Mouse (Mus musculus) kidney, embryonic 15.5 days (tissue): Measurements from ENCODE around the gene Tmprss12. TPM values are rescaled to one million over a fixed set of nuclear protein-coding genes. Genes with fewer than 3 reads are reported as not detected.
"Not testable (repeated sequence)": the region's sequence is repeated elsewhere in the genome, so short reads cannot be mapped to it uniquely, and the experiment has no call there.

Source experiments
- ATAC-seq: fragments of 200-750 bp; cut with Nextera tagmentation; replicated peaks from 2 replicates; pipeline ENCODE4 v1.8.0; 2017; ENCODE audit warnings: moderate TSS enrichment; ENCODE audit not compliant: low FRiP score
- H3K27ac ChIP-seq: fragments of 300-500 bp; sonication (generic); 2 replicates; pipeline ENCODE4 v1.5.1; 2015; ENCODE audit warnings: mild to moderate bottlenecking, inconsistent platforms
- H3K27me3 ChIP-seq: fragments of 300-500 bp; sonication (generic); 2 replicates; pipeline ENCODE4 v1.6.1; 2015; ENCODE audit warnings: inconsistent platforms
- H3K36me3 ChIP-seq: fragments of 300-500 bp; sonication (generic); 2 replicates; pipeline ENCODE4 v1.6.1; 2015; ENCODE audit warnings: inconsistent platforms
- H3K4me1 ChIP-seq: fragments of 300-500 bp; sonication (generic); 2 replicates; pipeline ENCODE4 v1.6.1; 2015; ENCODE audit warnings: inconsistent platforms
- H3K4me2 ChIP-seq: fragments of 300-500 bp; sonication (generic); 2 replicates; pipeline ENCODE4 v1.6.1; 2015; ENCODE audit warnings: moderate library complexity, mild to moderate bottlenecking, inconsistent platforms
- H3K4me3 ChIP-seq: fragments of 300-500 bp; sonication (generic); replicated peaks from 2 replicates; pipeline ENCODE4 v1.5.1; 2015; ENCODE audit warnings: mild to moderate bottlenecking, inconsistent platforms
- H3K9ac ChIP-seq: fragments of 300-500 bp; sonication (generic); 2 replicates; pipeline ENCODE4 v1.6.1; 2015; ENCODE audit warnings: mild to moderate bottlenecking, inconsistent platforms
- H3K9me3 ChIP-seq: fragments of 300-500 bp; sonication (generic); replicated peaks from 2 replicates; pipeline ENCODE4 v1.6.1; 2016; ENCODE audit warnings: inconsistent platforms
- WGBS: fragments of 180-500 bp; shearing (Covaris S2); methylation state at CpG from one replicate; pipeline ENCODE4 v1.1.7; 2015; ENCODE audit warnings: mixed read lengths; 5-methylcytosine and 5-hydroxymethylcytosine counted together
- polyA plus RNA-seq: library from polyadenylated mRNA; unstranded; fragments of >200 nt; fragmentation: Nextera tagmentation; extraction: Ambion mirVana; gene quantifications from 2 replicates; pipeline ENCODE4 v1.2.1, GENCODE M21; 2015

Gene Tmprss12
- polyA plus RNA-seq, 1 experiment from 2014 or later: not detected

DNA sequence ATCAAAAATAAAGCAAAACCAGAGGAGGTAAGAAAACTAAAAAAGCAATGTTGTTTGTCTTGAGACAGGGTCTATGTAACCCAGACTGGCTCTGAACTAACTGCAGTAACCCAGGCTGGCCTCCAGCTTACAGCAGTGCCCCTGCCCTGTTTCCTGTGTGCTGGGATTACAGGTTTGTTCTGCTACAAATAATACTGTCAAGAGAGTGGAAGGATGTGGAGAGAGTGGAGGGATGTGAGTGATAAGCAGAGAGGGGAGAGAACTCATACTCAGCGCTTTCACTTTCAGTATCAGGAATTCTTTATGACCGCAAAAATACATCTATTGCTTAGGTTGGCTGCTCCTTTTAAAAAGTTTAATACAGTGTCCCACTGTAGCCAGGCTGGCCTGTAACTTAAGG, 31.7 kb downstream of the Tmprss12 start:
- WGBS: 76% methylated on average over 2 of the region's 2 CpGs
- Histone ChIP-seq H3K4me1 (0 out of 2 replicates have a peak, but pooled peaks cover 3% of the 10 kb centered on the region), H3K27me3 (no peaks in the 10 kb centered on the region), H3K9me3 (no peaks in the 10 kb centered on the region), H3K36me3 (peaks cover 7% of the 10 kb centered on the region; the same call in 1 of the 2 replicates), H3K9ac (no peak overlapping the region), H3K27ac (no peak overlapping the region), H3K4me2 (no peak overlapping the region), H3K4me3 (no peak overlapping the region)
- ATAC-seq: no peak

DNA sequence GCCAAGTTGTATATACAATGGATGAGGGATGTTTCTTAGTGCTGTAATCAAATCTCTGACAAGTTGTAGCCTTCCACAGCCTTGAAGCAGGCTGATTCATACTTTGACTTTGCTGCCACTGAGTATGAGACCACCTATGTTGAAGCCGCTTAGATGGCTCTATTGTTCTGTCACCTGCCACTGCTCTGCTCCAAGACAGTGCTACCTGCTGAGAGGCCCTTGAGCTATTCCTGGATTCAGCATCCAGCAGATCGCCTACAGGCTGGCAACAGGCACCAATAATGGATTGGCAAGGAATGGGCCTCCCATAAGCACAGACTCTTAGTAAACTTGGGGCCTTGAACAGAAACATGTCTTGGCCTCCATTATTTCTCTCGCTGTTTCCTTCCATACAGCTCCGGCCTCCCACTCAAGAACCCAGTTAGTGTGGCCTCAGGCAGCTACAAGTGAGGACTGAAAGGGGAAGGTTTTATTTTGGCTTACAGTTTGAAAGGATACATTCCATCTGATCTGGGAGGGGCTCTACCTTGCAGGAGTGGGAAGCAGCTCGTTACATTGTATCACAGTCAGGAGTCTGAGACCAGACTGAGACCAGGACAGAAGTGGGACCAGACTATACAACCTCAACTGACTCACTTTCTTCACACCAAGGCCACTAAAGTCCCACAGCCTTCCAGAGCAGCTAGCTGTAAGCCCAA, 34.0 kb downstream of the Tmprss12 start:
- no peak for ATAC-seq
- Histone ChIP-seq H3K4me3 (no peak overlapping the region), H3K4me2 (no peak overlapping the region), H3K4me1 (0 out of 2 replicates have a peak, but pooled peaks cover 3% of the 10 kb centered on the region), H3K9ac (no peak overlapping the region), H3K27me3 (no peaks in the 10 kb centered on the region), H3K36me3 (peaks cover 7% of the 10 kb centered on the region; the same call in 1 of the 2 replicates), H3K9me3 (no peaks in the 10 kb centered on the region), H3K27ac (no peak overlapping the region)
- WGBS: 94% methylated on average over 5 of the region's 5 CpGs

- H3K4me2 ChIP-seq, H3K36me3 ChIP-seq, H3K27ac ChIP-seq, H3K4me1 ChIP-seq, H3K9me3 ChIP-seq, ATAC-seq, H3K27me3 ChIP-seq, H3K9ac ChIP-seq, H3K4me3 ChIP-seq: not testable (repeated sequence)
- 62% methylated on average over 4 of the region's 4 CpGs for WGBS
Observed at GRCm38 (mm10) chr15:100318014-100318671, 37.5 kb downstream of the Tmprss12 start.

DNA sequence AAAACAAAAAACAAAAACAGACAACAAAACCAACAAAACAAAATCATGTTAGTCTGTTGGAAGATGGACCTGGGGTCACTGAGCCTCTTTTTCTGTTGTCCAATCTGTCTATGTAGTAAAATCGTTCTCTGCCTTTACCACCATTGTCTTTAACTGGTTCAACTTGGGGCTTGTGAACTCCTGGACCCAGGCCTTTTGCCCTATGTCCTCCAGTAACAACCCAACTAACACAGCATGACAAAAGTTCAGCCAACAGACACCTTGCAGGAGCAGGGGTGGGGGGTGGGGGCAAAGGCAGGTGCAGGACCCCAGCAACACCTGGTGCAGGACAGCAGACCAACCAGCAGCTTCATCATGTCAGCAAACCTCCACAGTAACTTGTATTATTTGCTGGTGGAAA, 39.2 kb downstream of the Tmprss12 start:
- Histone ChIP-seq H3K27ac (no peak overlapping the region), H3K9me3 (no peaks in the 10 kb centered on the region), H3K4me1 (peaks cover 4% of the 10 kb centered on the region; the same call in 1 of the 2 replicates), H3K4me3 (no peak overlapping the region), H3K27me3 (no peaks in the 10 kb centered on the region), H3K9ac (no peak overlapping the region), H3K4me2 (no peak overlapping the region), H3K36me3 (peaks cover under 1% of the 10 kb centered on the region; the same call in 1 of the 2 replicates)
- 73% methylated on average over 1 of the region's 1 CpGs for WGBS
- no peak for ATAC-seq

DNA sequence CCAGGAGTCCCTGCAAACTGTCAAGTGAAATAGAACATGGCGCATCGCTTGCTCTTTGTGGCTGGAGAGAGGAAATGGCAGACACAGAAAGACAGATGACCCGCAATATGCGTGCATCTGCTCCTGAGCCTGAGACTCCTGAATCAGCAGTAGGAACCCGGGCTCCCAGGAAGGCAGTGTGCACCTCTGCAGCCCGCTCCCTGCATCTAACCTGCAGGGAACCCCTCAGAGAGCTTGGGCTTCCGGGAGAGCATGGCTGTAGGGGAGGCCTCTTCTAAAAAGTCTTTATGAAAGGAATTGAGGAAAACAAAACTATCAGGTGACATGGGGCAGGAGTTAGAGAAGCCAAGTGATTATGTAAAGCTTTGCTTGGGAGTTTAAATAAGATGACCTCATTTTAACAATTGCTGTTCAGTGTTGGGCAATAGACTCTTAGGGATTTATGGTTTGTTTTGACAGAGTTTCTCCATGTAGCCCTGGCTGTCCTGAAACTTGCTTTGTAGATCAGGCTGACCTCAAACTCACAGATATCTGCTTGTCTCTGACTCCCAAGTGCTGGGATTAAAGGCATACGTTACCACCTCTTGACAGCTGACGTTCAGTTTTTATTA, 39.8 kb downstream of the Tmprss12 start:
- no peak overlapping the region for H3K4me2 ChIP-seq
- H3K4me3 ChIP-seq: no peak overlapping the region
- no peaks in the 10 kb centered on the region for H3K27me3 ChIP-seq
- 62% methylated on average over 9 of the region's 9 CpGs for WGBS
- no peaks in the 10 kb centered on the region for H3K36me3 ChIP-seq
- H3K9me3 ChIP-seq: no peaks in the 10 kb centered on the region
- ATAC-seq: no peak
- H3K9ac ChIP-seq: no peak overlapping the region
- peaks cover 4% of the 10 kb centered on the region; the same call in 1 of the 2 replicates for H3K4me1 ChIP-seq
- H3K27ac ChIP-seq: no peak overlapping the region

- no peak overlapping the region for H3K4me2 ChIP-seq
- no peaks in the 10 kb centered on the region for H3K36me3 ChIP-seq
- 52% methylated on average over 5 of the region's 5 CpGs for WGBS
- no peaks in the 10 kb centered on the region for H3K9me3 ChIP-seq
- H3K9ac ChIP-seq: no peak overlapping the region
- H3K4me3 ChIP-seq: no peak overlapping the region
- ATAC-seq: no peak
- no peak overlapping the region for H3K27ac ChIP-seq
- H3K4me1 ChIP-seq: peaks cover 4% of the 10 kb centered on the region; the same call in 1 of the 2 replicates
- H3K27me3 ChIP-seq: no peaks in the 10 kb centered on the region
Observed at GRCm38 (mm10) chr15:100321134-100321533, 40.5 kb downstream of the Tmprss12 start.

- H3K36me3 ChIP-seq: no peaks in the 10 kb centered on the region
- no peaks in the 10 kb centered on the region for H3K9me3 ChIP-seq
- peaks cover 7% of the 10 kb centered on the region; the same call in 1 of the 2 replicates for H3K4me1 ChIP-seq
- H3K9ac ChIP-seq: no peak overlapping the region
- H3K4me3 ChIP-seq: no peak overlapping the region
- ATAC-seq: no peak
- 69% methylated on average over 12 of the region's 12 CpGs for WGBS
- no peak overlapping the region for H3K27ac ChIP-seq
- no peak overlapping the region for H3K4me2 ChIP-seq
- no peaks in the 10 kb centered on the region for H3K27me3 ChIP-seq
Observed at GRCm38 (mm10) chr15:100324021-100324591, 43.5 kb downstream of the Tmprss12 start.

DNA sequence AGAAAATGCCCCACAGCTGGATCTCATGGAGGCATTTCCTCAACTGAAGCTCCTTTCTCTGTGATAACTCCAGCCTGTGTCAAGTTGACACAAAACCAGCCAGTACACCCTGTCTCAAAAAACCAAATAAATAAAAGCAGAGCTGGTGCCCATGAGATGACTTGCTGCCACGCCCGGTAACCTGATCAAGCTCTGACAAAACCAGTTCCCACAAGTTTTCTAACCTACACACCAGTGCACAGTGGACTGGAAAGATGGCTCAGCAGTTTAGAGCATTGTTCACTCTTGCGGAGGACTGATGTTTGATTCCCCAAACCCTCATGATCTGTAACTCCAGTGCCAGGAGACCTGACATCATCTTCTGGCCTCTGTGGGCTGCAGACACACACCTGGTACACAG, 44.6 kb downstream of the Tmprss12 start:
- Histone ChIP-seq H3K9me3 (no peaks in the 10 kb centered on the region), H3K4me2 (no peak overlapping the region), H3K9ac (no peak overlapping the region), H3K27me3 (no peaks in the 10 kb centered on the region), H3K36me3 (no peaks in the 10 kb centered on the region), H3K4me3 (no peak overlapping the region), H3K4me1 (peaks cover 5% of the 10 kb centered on the region; the same call in 1 of the 2 replicates), H3K27ac (0 out of 2 replicates have a peak overlapping the region, but pooled peaks have one; percentile 22)
- 65% methylated on average over 3 of the region's 3 CpGs for WGBS
- 0 out of 2 replicates have a peak, but pooled peaks have one; percentile 27 for ATAC-seq

GRCm38 (mm10) chr15:100328089-100328488, 47.5 kb downstream of the Tmprss12 start:
- not testable (repeated sequence) for H3K27me3 ChIP-seq, H3K4me2 ChIP-seq, H3K9ac ChIP-seq, H3K27ac ChIP-seq, H3K36me3 ChIP-seq, H3K4me1 ChIP-seq, H3K9me3 ChIP-seq, ATAC-seq, H3K4me3 ChIP-seq
- 68% methylated on average over 4 of the region's 4 CpGs for WGBS

DNA sequence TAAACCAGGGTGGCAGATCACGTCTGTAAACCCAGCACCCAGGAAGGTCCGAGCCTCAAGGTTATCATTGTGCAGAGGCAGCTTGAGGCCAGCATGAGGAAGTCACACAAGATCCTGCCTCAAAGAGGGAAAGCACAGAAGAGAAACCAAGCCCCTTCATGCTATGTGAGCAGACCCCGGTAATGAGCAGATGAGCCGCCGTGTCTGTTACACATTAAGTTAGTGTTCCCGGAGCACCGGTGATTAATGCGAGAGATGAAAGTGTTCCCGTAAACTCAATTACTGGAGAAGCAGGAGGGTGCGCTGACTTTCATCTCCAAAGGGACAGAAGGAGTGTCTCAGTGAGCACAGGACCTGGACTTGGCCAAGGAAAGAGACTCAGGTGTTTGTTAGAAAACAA, 48.7 kb downstream of the Tmprss12 start:
- ATAC-seq: peak; percentile 72
- not testable (repeated sequence) for H3K4me2 ChIP-seq, H3K27me3 ChIP-seq, H3K9me3 ChIP-seq, H3K27ac ChIP-seq, H3K4me3 ChIP-seq, H3K36me3 ChIP-seq, H3K4me1 ChIP-seq, H3K9ac ChIP-seq
- 43% methylated on average over 10 of the region's 10 CpGs for WGBS

DNA sequence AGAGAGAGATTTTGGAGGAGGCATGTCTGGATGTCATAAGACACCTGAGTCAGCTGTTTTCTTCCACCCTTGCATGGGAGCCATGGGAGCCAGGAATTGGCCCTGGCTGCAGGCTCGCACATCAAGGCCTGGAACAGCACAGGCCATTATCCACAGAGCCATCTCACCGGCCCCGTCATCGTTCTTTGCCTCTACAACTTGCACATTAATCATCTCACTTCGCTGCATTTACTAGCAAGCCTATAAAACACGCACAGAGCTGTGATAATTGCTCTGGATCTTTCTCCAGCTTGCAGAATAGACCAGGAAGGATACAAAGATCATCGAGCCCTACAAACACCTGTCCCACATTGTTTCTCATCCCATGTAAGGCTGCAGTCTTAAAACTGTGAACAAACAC, 50.1 kb downstream of the Tmprss12 start:
- 40% methylated on average over 7 of the region's 7 CpGs for WGBS
- H3K4me3 ChIP-seq: no peak overlapping the region

More for the DNA sequence above, 50.1 kb downstream of the Tmprss12 start:
- Histone ChIP-seq H3K4me2 (no peak overlapping the region), H3K27ac (no peak overlapping the region), H3K4me1 (0 out of 2 replicates have a peak, but pooled peaks cover 4% of the 10 kb centered on the region), H3K27me3 (no peaks in the 10 kb centered on the region), H3K9ac (no peak overlapping the region), H3K36me3 (no peaks in the 10 kb centered on the region), H3K9me3 (no peaks in the 10 kb centered on the region)
- ATAC-seq: no peak
